Mouse (Mus musculus) c-Kit-positive CD71-positive TER-119-positive erythroid progenitor cells, embryonic 14.5 days (primary cell): ENCODE results near the gene Reg4.

Source experiments
- DNase-seq: peaks from one replicate; pipeline ENCODE4 v3.0.0-alpha.2; 2013; ENCODE audit warnings: low spot score

Gene Reg4

GRCm38 (mm10) chr3:98282422-98282821 lies 60.5 kb downstream of the Reg4 start:
- DNase-seq = no peak

GRCm38 (mm10) chr3:98283205-98283604 lies 61.2 kb downstream of the Reg4 start:
- no peak for DNase-seq
